Mouse (Mus musculus): Measurements from ENCODE around the gene Cenps.

DNA sequence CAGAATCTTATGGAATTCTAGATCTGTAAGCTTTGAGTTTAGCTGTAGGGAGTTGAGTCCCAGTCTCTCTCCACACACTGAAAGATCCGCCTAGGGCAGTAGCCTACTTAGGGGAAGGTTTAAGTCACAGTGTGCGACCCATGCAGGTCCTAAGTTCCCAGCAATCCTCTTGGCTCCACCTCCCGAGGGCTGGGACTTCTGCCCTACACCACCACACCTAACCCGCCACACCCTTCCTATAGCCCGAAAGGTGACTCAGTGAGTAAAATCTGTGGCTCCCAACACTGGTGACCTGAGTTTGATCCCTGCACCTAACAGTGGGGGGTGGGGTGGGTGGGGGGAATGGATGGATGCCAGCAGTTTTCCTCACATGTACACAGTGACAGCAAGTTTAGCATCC is 14.0 kb downstream of the Cenps start:
- TF ChIP-seq E2F4 (IDR thresholded peaks at IDR 0.05; ENCODE audit: insufficient replicate concordance, low read depth, low read length) (no peak), MYC (IDR thresholded peaks at IDR 0.05; ENCODE audit: low read depth, low read length) (no peak), POLR2A (IDR thresholded peaks at IDR 0.05; ENCODE audit: low read depth, low read length) (no peak), ZNF384 (IDR thresholded peaks at IDR 0.05; ENCODE audit: low read depth, low read length) (no peak), NRF1 (IDR thresholded peaks at IDR 0.05; ENCODE audit: low read depth, low read length) (no peak), USF1 (IDR thresholded peaks at IDR 0.05; ENCODE audit: low read depth, low read length) (no peak), ZKSCAN1 (IDR thresholded peaks at IDR 0.05; ENCODE audit: borderline replicate concordance, low read depth, low read length) (no peak), POLR2AphosphoS2 (IDR thresholded peaks at IDR 0.05; ENCODE audit: low read depth, low read length) (no peak), BHLHE40 (IDR thresholded peaks at IDR 0.05; ENCODE audit: low read depth, low read length) (no peak), CTCF (conservative IDR thresholded peaks at IDR 0.05 in 1 of 2, IDR thresholded peaks at IDR 0.05 in 1 of 2; ENCODE audit: low read depth in 2 of 2, low read length in 2 of 2) (no peak), EP300 (IDR thresholded peaks at IDR 0.05; ENCODE audit: low read length) (no peak)

All from CH12.LX (cell line).